Mouse (Mus musculus): ENCODE results near the gene Stpg3. TPM values are rescaled to one million over a fixed set of nuclear protein-coding genes. Genes with fewer than 3 reads are reported as not detected.
A peak's percentile ranks its signal among the peaks of the same experiment; 100 is the strongest.

Gene Stpg3
- polyA plus RNA-seq, 1 experiment: not detected

GRCm38 (mm10) chr2:25186575-25186930 lies 27.9 kb downstream of the Stpg3 start:
- Histone ChIP-seq H3K4me3 (ENCODE audit: insufficient read depth, poor library complexity, severe bottlenecking) (no peak overlapping the region), H3K79me2 (ENCODE audit: control insufficient read depth, insufficient read depth) (no peaks in the 10 kb centered on the region), H3ac (ENCODE audit: control insufficient read depth, insufficient read length, low read depth) (no peak overlapping the region), H3K79me3 (ENCODE audit: low read depth) (no peaks in the 10 kb centered on the region), H3K36me3 (ENCODE audit: control insufficient read depth, insufficient read depth) (no peaks in the 10 kb centered on the region), H3K27me3 (ENCODE audit: control insufficient read depth, insufficient read depth, insufficient read length) (peaks cover 5% of the 10 kb centered on the region)
- no peak for TF ChIP-seq MYOD1 (IDR thresholded peaks at IDR 0.05; ENCODE audit: control insufficient read depth, insufficient read length, low read depth)

GRCm38 (mm10) chr2:25185625-25186574 lies 28.5 kb downstream of the Stpg3 start:
- TF ChIP-seq MYOD1 (IDR thresholded peaks at IDR 0.05; ENCODE audit: control insufficient read depth, insufficient read length, low read depth) (no peak), MAX (IDR thresholded peaks at IDR 0.05) (no peak), CEBPB (IDR thresholded peaks at IDR 0.05; ENCODE audit: low read depth) (no peak), CTCF (IDR thresholded peaks at IDR 0.05; ENCODE audit: control insufficient read depth, insufficient read depth, insufficient read length) (peak; percentile 17), USF1 (IDR thresholded peaks at IDR 0.05; ENCODE audit: low read depth) (no peak), MYOG (IDR thresholded peaks at IDR 0.05; ENCODE audit: control insufficient read depth, extremely low read depth, insufficient read length) (no peak), FOSL1 (IDR thresholded peaks at IDR 0.05; ENCODE audit: insufficient read depth, low read length, poor library complexity, severe bottlenecking) (no peak)
- Histone ChIP-seq H3K79me2 (ENCODE audit: control insufficient read depth, insufficient read depth) (no peaks in the 10 kb centered on the region), H3K79me3 (ENCODE audit: low read depth) (no peaks in the 10 kb centered on the region), H3K4me3 (ENCODE audit: insufficient read depth, poor library complexity, severe bottlenecking) (no peak overlapping the region), H3K27me3 (ENCODE audit: control insufficient read depth, insufficient read depth, insufficient read length) (peaks cover 5% of the 10 kb centered on the region), H3K36me3 (ENCODE audit: control insufficient read depth, insufficient read depth) (no peaks in the 10 kb centered on the region), H3ac (ENCODE audit: control insufficient read depth, insufficient read length, low read depth) (no peak overlapping the region)

- H3K36me3 ChIP-seq (ENCODE audit: control insufficient read depth, insufficient read depth): no peaks in the 10 kb centered on the region
- no peaks in the 10 kb centered on the region for H3K79me3 ChIP-seq (ENCODE audit: low read depth)
- H3K27me3 ChIP-seq (ENCODE audit: control insufficient read depth, insufficient read depth, insufficient read length): peaks cover 5% of the 10 kb centered on the region
Observed at GRCm38 (mm10) chr2:25184496-25184895, 29.9 kb downstream of the Stpg3 start.

DNA sequence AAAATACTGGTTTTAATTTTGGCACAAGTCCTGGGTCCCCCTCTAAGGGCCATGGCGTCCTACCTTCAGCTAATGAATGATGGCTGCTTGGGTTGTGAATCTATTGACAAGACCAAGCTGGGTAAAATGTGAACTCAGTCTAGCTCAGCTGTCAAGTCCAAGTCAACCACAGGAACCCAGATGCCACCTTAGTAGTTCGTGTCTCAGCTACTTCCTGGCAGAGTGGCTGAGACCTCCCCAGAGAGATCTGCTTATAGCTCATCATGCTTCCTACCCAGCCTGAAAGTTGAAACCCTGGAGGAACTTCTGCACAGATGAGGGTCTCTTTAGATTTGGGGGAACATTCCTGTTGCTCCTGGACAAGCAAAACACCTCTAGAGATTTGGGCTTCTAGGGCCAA lies 31.1 kb downstream of the Stpg3 start:
- H3ac ChIP-seq (ENCODE audit: control insufficient read depth, insufficient read length, low read depth): no peak overlapping the region
- H3K4me3 ChIP-seq (ENCODE audit: insufficient read depth, poor library complexity, severe bottlenecking): no peak overlapping the region
- H3K36me3 ChIP-seq (ENCODE audit: control insufficient read depth, insufficient read depth): no peaks in the 10 kb centered on the region
- TF ChIP-seq CEBPB (IDR thresholded peaks at IDR 0.05; ENCODE audit: low read depth): no peak
- no peak for TF ChIP-seq MYOG (IDR thresholded peaks at IDR 0.05; ENCODE audit: control insufficient read depth, extremely low read depth, insufficient read length)
- no peak for TF ChIP-seq MYOD1 (IDR thresholded peaks at IDR 0.05; ENCODE audit: control insufficient read depth, insufficient read length, low read depth)
- peaks cover 5% of the 10 kb centered on the region for H3K27me3 ChIP-seq (ENCODE audit: control insufficient read depth, insufficient read depth, insufficient read length)
- no peaks in the 10 kb centered on the region for H3K79me3 ChIP-seq (ENCODE audit: low read depth)
- H3K79me2 ChIP-seq (ENCODE audit: control insufficient read depth, insufficient read depth): no peaks in the 10 kb centered on the region

More at GRCm38 (mm10) chr2:25184496-25184895, 29.9 kb downstream of the Stpg3 start:
- H3K79me2 ChIP-seq (ENCODE audit: control insufficient read depth, insufficient read depth): no peaks in the 10 kb centered on the region
- TF ChIP-seq MYOG (IDR thresholded peaks at IDR 0.05; ENCODE audit: control insufficient read depth, extremely low read depth, insufficient read length) (no peak), CEBPB (IDR thresholded peaks at IDR 0.05; ENCODE audit: low read depth) (no peak), USF1 (IDR thresholded peaks at IDR 0.05; ENCODE audit: low read depth) (no peak), FOSL1 (IDR thresholded peaks at IDR 0.05; ENCODE audit: insufficient read depth, low read length, poor library complexity, severe bottlenecking) (no peak), MYOD1 (IDR thresholded peaks at IDR 0.05; ENCODE audit: control insufficient read depth, insufficient read length, low read depth) (no peak), CTCF (IDR thresholded peaks at IDR 0.05; ENCODE audit: control insufficient read depth, insufficient read depth, insufficient read length) (no peak), MAX (IDR thresholded peaks at IDR 0.05) (no peak)
- no peak overlapping the region for H3ac ChIP-seq (ENCODE audit: control insufficient read depth, insufficient read length, low read depth)
- H3K4me3 ChIP-seq (ENCODE audit: insufficient read depth, poor library complexity, severe bottlenecking): no peak overlapping the region

DNA sequence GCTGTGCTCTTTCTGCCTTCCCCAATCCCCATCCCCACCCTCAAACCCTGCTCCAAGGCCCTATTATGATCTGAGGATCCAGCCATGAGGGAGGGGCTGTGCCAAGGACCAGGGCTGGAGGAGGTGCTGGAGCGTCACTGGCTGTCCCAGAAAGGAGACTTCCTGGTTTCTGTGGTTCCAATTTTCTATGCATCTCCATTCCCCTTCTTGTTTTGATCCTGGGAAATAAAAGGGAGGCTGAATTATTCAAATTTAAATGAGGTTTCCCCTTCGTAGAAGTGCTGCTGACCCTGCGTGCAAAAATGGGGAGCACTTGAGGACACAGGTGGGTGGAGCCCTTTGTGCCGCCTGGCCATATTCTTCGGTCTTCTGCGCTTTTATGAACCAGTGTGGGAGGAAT lies 31.8 kb downstream of the Stpg3 start:
- Histone ChIP-seq H3K27me3 (ENCODE audit: control insufficient read depth, insufficient read depth, insufficient read length) (peaks cover 5% of the 10 kb centered on the region), H3K36me3 (ENCODE audit: control insufficient read depth, insufficient read depth) (no peaks in the 10 kb centered on the region), H3K79me3 (ENCODE audit: low read depth) (no peaks in the 10 kb centered on the region), H3K4me3 (ENCODE audit: insufficient read depth, poor library complexity, severe bottlenecking) (no peak overlapping the region), H3K79me2 (ENCODE audit: control insufficient read depth, insufficient read depth) (no peaks in the 10 kb centered on the region), H3ac (ENCODE audit: control insufficient read depth, insufficient read length, low read depth) (no peak overlapping the region)
- no peak for TF ChIP-seq MYOG (IDR thresholded peaks at IDR 0.05; ENCODE audit: control insufficient read depth, extremely low read depth, insufficient read length)
- TF ChIP-seq USF1 (IDR thresholded peaks at IDR 0.05; ENCODE audit: low read depth): no peak
- TF ChIP-seq FOSL1 (IDR thresholded peaks at IDR 0.05; ENCODE audit: insufficient read depth, low read length, poor library complexity, severe bottlenecking): no peak
- no peak for TF ChIP-seq MYOD1 (IDR thresholded peaks at IDR 0.05; ENCODE audit: control insufficient read depth, insufficient read length, low read depth)
- no peak for TF ChIP-seq CEBPB (IDR thresholded peaks at IDR 0.05; ENCODE audit: low read depth)
- TF ChIP-seq MAX (IDR thresholded peaks at IDR 0.05): no peak
- no peak for TF ChIP-seq CTCF (IDR thresholded peaks at IDR 0.05; ENCODE audit: control insufficient read depth, insufficient read depth, insufficient read length)

GRCm38 (mm10) chr2:25181891-25182397 lies 32.5 kb downstream of the Stpg3 start:
- no peaks in the 10 kb centered on the region for H3K79me3 ChIP-seq (ENCODE audit: low read depth)
- H3ac ChIP-seq (ENCODE audit: control insufficient read depth, insufficient read length, low read depth): no peak overlapping the region
- TF ChIP-seq MYOD1 (IDR thresholded peaks at IDR 0.05; ENCODE audit: control insufficient read depth, insufficient read length, low read depth): no peak
- no peak for TF ChIP-seq MYOG (IDR thresholded peaks at IDR 0.05; ENCODE audit: control insufficient read depth, extremely low read depth, insufficient read length)
- no peak for TF ChIP-seq FOSL1 (IDR thresholded peaks at IDR 0.05; ENCODE audit: insufficient read depth, low read length, poor library complexity, severe bottlenecking)
- no peak for TF ChIP-seq MAX (IDR thresholded peaks at IDR 0.05)
- no peak for TF ChIP-seq CEBPB (IDR thresholded peaks at IDR 0.05; ENCODE audit: low read depth)
- no peak for TF ChIP-seq CTCF (IDR thresholded peaks at IDR 0.05; ENCODE audit: control insufficient read depth, insufficient read depth, insufficient read length)
- no peak for TF ChIP-seq USF1 (IDR thresholded peaks at IDR 0.05; ENCODE audit: low read depth)
- peaks cover 5% of the 10 kb centered on the region for H3K27me3 ChIP-seq (ENCODE audit: control insufficient read depth, insufficient read depth, insufficient read length)
- no peaks in the 10 kb centered on the region for H3K79me2 ChIP-seq (ENCODE audit: control insufficient read depth, insufficient read depth)
- H3K36me3 ChIP-seq (ENCODE audit: control insufficient read depth, insufficient read depth): no peaks in the 10 kb centered on the region
- peak overlapping the region; percentile 34 for H3K4me3 ChIP-seq (ENCODE audit: insufficient read depth, poor library complexity, severe bottlenecking)

Data from C2C12 (cell line).